Mouse (Mus musculus) stomach, embryonic 16.5 days (tissue): ENCODE measurements around the gene Gm36079. TPM values are rescaled to one million over a fixed set of nuclear protein-coding genes. Genes with fewer than 3 reads are reported as not detected.
"Not testable (repeated sequence)": the region's sequence is repeated elsewhere in the genome, so short reads cannot be mapped to it uniquely, and the experiment has no call there.

Experiments
- ATAC-seq: fragments of 200-750 bp; cut with Nextera tagmentation; 2 replicates; pipeline ENCODE4 v1.8.0; 2017; ENCODE audit warnings: moderate number of reproducible peaks, moderate TSS enrichment; ENCODE audit not compliant: insufficient read depth, low FRiP score
- H3K27ac ChIP-seq: fragments of 300-500 bp; sonication (generic); 2 replicates; pipeline ENCODE4 v1.5.1; 2014; ENCODE audit warnings: low read length
- H3K27me3 ChIP-seq: fragments of 300-500 bp; sonication (generic); 2 replicates; pipeline ENCODE4 v1.6.1; 2014; ENCODE audit warnings: low read length, control low read depth, mixed read lengths; ENCODE audit not compliant: control insufficient read depth, insufficient read depth
- H3K36me3 ChIP-seq: fragments of 300-500 bp; sonication (generic); 2 replicates; pipeline ENCODE4 v1.6.1; 2014; ENCODE audit warnings: low read length; ENCODE audit not compliant: control insufficient read depth, insufficient read depth
- H3K4me1 ChIP-seq: fragments of 300-500 bp; sonication (generic); 2 replicates; pipeline ENCODE4 v1.6.1; 2014; ENCODE audit warnings: low read length, control low read depth, mixed read lengths; ENCODE audit not compliant: control insufficient read depth, insufficient read depth
- H3K4me2 ChIP-seq: fragments of 300-500 bp; sonication (generic); 2 replicates; pipeline ENCODE4 v1.6.1; 2014; ENCODE audit warnings: low read depth, low read length, mixed read lengths
- H3K4me3 ChIP-seq: fragments of 300-500 bp; sonication (generic); replicated peaks from 2 replicates; pipeline ENCODE4 v1.5.1; 2014; ENCODE audit warnings: mild to moderate bottlenecking, low read length
- H3K9ac ChIP-seq: fragments of 300-500 bp; sonication (generic); 2 replicates; pipeline ENCODE4 v1.6.1; 2014; ENCODE audit warnings: low read length
- H3K9me3 ChIP-seq: fragments of 300-500 bp; sonication (generic); replicated peaks from 2 replicates; pipeline ENCODE4 v1.6.1; 2016; ENCODE audit warnings: low read length, control low read depth; ENCODE audit not compliant: control insufficient read depth
- WGBS: fragments of 180-500 bp; shearing (Covaris S2); extraction: QIAGEN DNeasy Blood & Tissue Kit; methylation state at CpG from one replicate; pipeline ENCODE4 v1.1.7; 2014; 5-methylcytosine and 5-hydroxymethylcytosine counted together
- polyA plus RNA-seq: library from polyadenylated mRNA; unstranded; fragments of >200 nt; fragmentation: Nextera tagmentation; extraction: Ambion mirVana; gene quantifications from 2 replicates; pipeline ENCODE4 v1.2.1, GENCODE M21; 2015

Gm36079 gene
- polyA plus RNA-seq, 1 experiment from 2014 or later: not detected

- H3K36me3 ChIP-seq, H3K9ac ChIP-seq, ATAC-seq, H3K9me3 ChIP-seq, H3K4me3 ChIP-seq, H3K4me2 ChIP-seq, H3K27me3 ChIP-seq, H3K4me1 ChIP-seq, H3K27ac ChIP-seq: not testable (repeated sequence)
- no CpG with 5 or more reads among the region's 1 CpGs for WGBS
Observed at GRCm38 (mm10) chr13:120041145-120041544, 14.3 kb upstream of the Gm36079 start.

DNA sequence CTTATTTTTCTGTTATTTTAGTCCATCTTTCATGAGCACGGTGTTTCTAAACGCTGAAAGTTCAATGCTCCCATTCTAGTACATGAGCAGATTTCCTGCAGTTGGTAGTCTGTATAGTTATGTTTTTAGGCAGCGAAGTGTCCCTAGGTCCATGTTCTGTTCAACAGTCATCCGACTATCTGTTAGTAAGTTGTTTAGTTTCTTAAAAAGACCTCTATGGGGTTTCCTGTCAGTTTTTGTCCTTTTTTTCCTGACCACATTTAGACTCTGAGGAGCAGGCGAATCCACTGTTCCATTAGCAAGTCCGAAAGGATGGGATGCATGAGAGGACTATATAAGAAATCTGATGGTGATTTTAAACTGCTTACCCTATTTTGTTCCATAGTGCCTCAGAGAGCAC lies 11.1 kb upstream of the Gm36079 start:
- H3K9ac ChIP-seq, H3K4me2 ChIP-seq, H3K9me3 ChIP-seq, ATAC-seq, H3K4me1 ChIP-seq, H3K27me3 ChIP-seq, H3K4me3 ChIP-seq, H3K27ac ChIP-seq, H3K36me3 ChIP-seq: not testable (repeated sequence)
- 12% methylated on average over 6 of the region's 6 CpGs for WGBS

DNA sequence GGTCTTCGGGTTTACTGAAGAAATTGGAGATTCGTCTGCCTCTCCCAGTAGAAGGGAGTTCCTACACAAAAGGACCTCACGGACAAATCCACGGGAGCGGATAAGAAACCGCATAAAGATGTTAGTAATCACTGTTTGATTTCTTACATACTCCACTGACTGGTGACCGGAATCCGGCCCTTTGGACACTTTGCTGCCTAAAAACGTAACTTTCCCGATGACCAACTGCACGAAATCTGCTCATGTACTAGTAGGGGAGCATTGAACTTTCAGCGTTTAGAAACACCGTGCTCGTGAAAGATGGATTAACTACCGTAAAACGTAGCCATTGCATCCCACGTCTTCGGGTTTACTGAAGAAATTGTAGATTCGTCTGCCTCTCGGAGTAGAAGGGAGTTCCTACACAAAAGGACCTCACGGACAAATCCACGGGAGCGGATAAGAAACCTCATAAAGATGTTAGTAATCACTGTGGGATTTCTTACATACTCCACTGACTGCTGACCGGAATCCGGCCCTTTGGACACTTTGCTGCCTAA lies 9.8 kb upstream of the Gm36079 start:
- H3K27ac ChIP-seq, H3K4me3 ChIP-seq, H3K9me3 ChIP-seq, H3K27me3 ChIP-seq, ATAC-seq, H3K4me2 ChIP-seq, H3K4me1 ChIP-seq, H3K9ac ChIP-seq, H3K36me3 ChIP-seq: not testable (repeated sequence)
- WGBS: 2% methylated on average over 23 of the region's 25 CpGs

DNA sequence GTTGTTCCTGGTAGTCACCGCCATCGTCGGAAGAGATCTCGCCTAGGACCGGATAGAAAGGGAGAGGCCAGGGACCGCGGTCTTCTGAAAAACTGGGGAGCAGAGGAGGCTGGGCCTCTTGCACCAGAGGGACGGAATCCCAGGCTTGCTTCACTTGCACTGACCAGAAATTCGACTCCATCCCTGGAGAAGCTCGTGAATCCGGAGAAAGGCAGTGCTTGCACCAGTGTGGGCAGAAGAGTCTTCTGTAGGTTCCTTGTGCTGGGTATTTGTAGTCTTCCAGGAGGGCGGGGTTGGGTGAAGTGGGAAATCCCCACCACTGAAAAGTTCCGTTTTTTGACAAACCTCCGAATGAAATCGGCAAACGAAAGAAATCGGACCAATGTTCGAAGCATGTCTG lies 8.3 kb upstream of the Gm36079 start:
- H3K27ac ChIP-seq, H3K4me3 ChIP-seq, H3K9ac ChIP-seq, ATAC-seq, H3K27me3 ChIP-seq, H3K36me3 ChIP-seq, H3K9me3 ChIP-seq, H3K4me1 ChIP-seq, H3K4me2 ChIP-seq: not testable (repeated sequence)
- 0% methylated on average over 6 of the region's 18 CpGs for WGBS

DNA sequence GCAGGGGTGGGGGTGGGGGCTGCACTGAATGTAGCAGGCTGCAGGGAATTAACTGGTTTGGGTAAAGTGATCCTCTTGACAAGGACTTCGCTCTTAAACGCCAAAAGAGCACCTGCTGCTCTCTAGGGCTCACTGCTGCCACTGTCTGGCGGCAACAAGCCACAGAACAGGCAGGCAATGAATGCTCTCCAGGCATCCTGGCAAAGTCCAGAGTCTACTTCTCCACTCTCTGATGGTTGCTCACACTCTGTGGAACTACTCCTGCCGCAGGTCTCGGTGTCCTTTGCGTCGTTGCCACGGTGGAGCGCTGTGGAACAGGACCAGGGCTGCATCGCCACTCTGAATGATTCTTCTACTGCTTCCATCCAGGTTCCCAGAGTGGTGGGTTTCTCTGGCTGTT lies 7.8 kb upstream of the Gm36079 start:
- H3K9ac ChIP-seq, H3K4me1 ChIP-seq, ATAC-seq, H3K4me2 ChIP-seq, H3K9me3 ChIP-seq, H3K4me3 ChIP-seq, H3K27ac ChIP-seq, H3K36me3 ChIP-seq, H3K27me3 ChIP-seq: not testable (repeated sequence)
- WGBS: 0% methylated on average over 3 of the region's 10 CpGs

DNA sequence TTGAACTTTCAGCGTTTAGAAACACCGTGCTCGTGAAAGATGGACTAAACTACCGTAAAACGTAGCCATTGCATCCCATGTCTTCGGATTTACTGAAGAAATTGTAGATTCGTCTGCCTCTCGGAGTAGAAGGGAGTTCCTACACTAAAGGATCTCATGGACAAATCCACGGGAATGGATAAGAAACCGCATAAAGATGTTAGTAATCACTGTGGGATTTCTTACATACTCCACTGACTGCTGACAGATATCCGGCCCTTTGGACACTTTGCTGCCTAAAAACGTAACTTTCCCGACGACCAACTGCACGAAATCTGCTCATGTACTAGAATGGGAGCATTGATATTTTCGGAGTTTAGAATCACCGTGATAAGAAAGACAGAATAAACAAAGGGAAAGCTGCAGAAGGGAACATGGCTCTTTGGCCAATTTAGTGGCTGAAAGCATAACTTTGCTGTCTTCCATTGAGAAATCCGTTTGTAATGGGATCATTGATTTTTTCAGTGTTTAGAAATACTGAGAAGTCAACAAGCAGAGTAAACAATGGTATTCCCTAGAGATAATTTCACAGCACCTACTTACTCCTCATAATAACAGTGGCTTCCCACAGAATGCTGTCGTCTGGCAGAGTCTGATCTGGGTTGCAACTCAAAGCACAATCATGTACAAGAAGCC lies 6.8 kb upstream of the Gm36079 start:
- H3K9me3 ChIP-seq, ATAC-seq, H3K9ac ChIP-seq, H3K36me3 ChIP-seq, H3K4me3 ChIP-seq, H3K4me2 ChIP-seq, H3K27me3 ChIP-seq, H3K4me1 ChIP-seq, H3K27ac ChIP-seq: not testable (repeated sequence)
- 3% methylated on average over 17 of the region's 19 CpGs for WGBS

- not testable (repeated sequence) for ATAC-seq, H3K9me3 ChIP-seq, H3K27me3 ChIP-seq, H3K9ac ChIP-seq, H3K4me3 ChIP-seq, H3K27ac ChIP-seq, H3K36me3 ChIP-seq, H3K4me1 ChIP-seq, H3K4me2 ChIP-seq
- under 1% methylated on average over 11 of the region's 16 CpGs for WGBS
Observed at GRCm38 (mm10) chr13:120031676-120032075, 4.9 kb upstream of the Gm36079 start.

GRCm38 (mm10) chr13:120027368-120027767 lies 557 bp upstream of the Gm36079 start:
- not testable (repeated sequence) for H3K4me2 ChIP-seq

GRCm38 (mm10) chr13:120026373-120026772 lies 438 bp downstream of the Gm36079 start:
- H3K4me1 ChIP-seq, H3K9ac ChIP-seq, ATAC-seq, H3K4me2 ChIP-seq, H3K36me3 ChIP-seq, H3K27ac ChIP-seq, H3K9me3 ChIP-seq, H3K4me3 ChIP-seq: not testable (repeated sequence)
- WGBS: 0% methylated on average over 3 of the region's 13 CpGs
- H3K27me3 ChIP-seq: peaks cover 11% of the 10 kb centered on the region

More at GRCm38 (mm10) chr13:120027368-120027767, 557 bp upstream of the Gm36079 start:
- H3K4me1 ChIP-seq, H3K36me3 ChIP-seq, H3K27ac ChIP-seq, H3K9ac ChIP-seq, ATAC-seq, H3K4me3 ChIP-seq, H3K9me3 ChIP-seq: not testable (repeated sequence)
- WGBS: 3% methylated on average over 11 of the region's 11 CpGs
- peaks cover 11% of the 10 kb centered on the region for H3K27me3 ChIP-seq
